Mouse (Mus musculus) brain, embryonic 14.5 days (tissue): ENCODE data around the gene Agap3.

Experiments
- CTCF ChIP-seq: fragments of 200-500 bp; IDR thresholded peaks from 2 replicates; pipeline ENCODE4 v1.5.1; 2012; ENCODE audit warnings: inconsistent platforms, mild to moderate bottlenecking, moderate library complexity, borderline replicate concordance; ENCODE audit not compliant: insufficient read depth, insufficient read length; ENCODE audit errors: extremely low read depth
- POLR2A ChIP-seq: fragments of 200-500 bp; IDR thresholded peaks from 2 replicates; pipeline ENCODE4 v1.6.1; 2012; ENCODE audit warnings: mild to moderate bottlenecking, inconsistent platforms, borderline replicate concordance; ENCODE audit not compliant: poor library complexity, insufficient read depth, insufficient read length, severe bottlenecking; ENCODE audit errors: extremely low read depth

DNA sequence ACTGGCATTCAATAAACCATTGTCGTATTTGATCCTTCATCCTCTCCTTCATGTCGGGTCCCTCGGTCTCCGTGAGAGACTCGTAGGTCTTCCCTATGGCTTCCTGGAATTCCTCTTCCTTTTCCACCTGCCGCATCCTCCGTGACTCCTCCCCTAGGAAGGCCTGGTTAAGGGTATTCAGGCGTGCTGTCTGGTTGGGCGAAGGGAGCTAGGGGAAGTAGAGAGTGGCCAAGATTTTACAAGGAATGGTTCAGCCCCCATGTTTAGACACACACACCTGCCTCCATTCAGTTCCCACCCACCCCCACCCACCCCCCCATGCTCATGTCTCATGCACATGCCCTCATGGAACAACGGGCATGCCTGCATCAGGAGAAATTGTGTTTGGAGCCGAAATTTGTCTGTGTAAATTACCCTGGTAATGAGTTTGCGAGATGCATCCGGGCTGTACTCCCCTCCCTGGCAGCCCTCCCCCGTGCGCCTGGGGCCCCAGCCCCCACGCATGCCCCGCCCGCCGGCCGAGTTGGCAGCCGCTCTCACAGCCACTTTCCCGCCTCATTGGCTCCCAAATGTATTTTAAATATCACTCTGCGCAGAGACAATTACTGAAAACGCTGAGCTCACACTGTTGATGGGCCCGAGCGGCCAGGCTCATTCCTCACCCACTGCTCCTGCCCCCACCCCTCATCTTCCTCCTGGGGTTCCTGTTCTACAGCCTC, 98.8 kb downstream of the Agap3 start:
- TF ChIP-seq CTCF (no peak), POLR2A (no peak)
